Mouse (Mus musculus): ENCODE results near the gene Tmem120b. TPM values are rescaled to one million over a fixed set of nuclear protein-coding genes. Genes with fewer than 3 reads are reported as not detected.

The Tmem120b gene
- total RNA-seq, 2 experiments from 2014 or later, result 16.3 to 16.9 TPM

DNA sequence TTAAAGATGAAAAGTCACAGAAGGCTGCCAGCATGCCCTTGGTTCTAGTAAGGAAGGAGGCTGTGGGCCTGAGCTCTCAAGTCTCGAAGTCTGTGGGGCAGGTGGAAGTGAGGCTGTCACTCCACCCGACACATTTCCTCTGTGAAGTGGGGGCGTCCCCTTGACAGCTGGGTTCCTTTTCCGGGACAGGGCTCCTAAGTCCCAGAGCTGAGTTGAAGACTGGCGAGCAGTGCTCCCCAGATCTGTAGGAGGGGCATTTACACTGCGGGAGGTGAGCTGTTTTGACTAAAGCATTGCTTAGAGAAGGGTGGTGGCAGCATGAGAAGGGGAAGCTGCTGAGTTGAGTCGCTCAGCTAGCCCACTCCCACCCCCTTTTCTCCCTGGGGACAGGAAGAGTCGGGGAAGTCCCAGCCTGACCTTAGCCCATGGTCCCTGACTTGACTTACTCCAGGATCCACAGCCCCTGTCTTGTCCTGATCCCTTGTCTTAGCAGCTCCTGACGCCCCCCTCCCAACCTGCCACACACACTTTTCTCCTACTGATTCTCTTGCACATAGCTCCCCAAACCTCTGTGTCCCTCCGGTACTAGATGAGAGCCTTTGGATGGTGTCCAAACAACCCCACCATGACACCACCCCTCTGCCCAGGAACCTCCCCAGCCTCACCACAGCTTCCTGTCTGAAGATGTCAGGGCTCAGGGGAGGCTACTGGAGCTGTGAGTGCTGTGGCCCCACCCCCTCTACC, 60.4 kb downstream of the Tmem120b start:
- DNase-seq, result no peak

DNA sequence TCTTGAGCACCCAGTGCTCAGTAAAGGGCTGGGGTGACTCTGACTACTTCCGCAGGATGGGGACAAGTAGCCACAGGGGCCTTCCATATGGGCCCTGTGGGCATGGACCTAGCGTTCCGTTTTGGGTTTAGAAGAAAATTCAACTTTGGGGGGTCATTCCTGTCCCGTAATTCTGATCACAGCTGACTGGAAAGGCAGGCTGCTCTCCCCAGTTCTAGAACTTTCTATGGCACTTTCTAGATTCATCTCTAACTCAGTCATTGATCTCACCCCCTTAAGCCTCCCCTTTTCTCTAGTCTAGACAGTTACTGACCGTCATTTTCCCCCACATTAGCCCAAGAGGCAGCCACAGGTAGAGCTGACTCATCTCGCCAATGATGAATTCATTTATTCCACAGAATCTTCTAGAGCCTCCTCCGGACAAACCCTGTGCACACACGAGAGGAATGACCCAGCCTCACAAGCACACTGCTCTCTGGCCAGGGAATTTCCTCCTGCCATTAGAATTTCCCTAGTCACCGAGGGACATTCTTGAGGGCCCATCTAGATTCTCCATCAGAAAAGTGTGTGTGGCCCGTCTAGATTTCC, 61.0 kb downstream of the Tmem120b start:
- no peak for DNase-seq

DNA sequence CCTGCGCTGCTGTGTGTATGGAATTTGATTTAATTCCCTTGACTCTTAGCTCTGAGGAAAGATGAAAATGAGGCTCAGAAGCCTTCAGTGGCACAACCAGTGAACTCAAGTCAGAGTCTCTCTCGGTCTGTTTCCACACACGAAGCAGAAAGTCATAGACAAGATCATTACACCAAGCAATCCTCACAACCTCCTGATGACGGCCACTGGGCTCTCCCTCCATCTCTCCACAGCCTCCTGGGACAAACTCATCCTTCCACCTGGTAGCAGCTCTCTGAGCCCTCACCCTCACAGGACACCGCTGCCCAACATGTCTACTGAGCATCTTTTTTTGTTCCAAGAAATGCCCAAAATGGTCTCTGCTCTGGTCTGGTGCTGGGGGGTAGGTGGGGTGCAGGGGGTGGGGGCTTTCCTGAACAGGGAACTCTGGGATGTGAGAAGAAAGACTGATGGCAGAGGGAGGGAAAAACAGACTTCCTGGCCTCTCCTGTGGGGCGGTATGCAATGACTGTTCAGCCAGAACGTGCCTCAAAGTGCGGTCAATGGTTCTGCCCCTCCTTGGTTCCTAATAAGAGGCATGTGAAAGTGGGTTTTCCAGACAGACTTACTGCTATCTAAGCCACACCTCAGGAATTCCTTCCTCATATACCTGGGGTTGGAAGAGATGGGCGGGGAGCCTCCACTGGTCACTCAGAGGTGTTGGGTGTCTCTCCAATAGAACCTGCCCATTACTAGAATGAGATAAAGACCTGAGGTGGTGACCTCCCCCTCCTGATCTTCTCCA, 62.0 kb downstream of the Tmem120b start:
- DNase-seq, result no peak

DNA sequence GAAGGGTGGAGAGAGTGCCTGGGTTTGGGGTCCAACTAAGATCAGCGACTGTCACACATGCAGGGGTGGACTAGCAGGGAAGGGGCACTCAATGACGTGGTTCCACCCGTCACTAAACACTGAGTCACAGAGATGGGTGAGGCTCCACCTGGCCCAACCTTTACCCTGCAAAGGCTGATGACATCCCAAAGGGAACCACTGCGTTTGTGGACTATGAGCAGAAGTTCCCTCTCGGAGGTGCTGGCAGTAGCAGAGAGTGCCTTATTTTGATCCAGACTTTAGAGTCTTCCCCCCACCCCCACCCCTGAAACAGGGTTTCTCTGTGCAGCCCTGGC, 62.6 kb downstream of the Tmem120b start:
- no peak for DNase-seq

DNA sequence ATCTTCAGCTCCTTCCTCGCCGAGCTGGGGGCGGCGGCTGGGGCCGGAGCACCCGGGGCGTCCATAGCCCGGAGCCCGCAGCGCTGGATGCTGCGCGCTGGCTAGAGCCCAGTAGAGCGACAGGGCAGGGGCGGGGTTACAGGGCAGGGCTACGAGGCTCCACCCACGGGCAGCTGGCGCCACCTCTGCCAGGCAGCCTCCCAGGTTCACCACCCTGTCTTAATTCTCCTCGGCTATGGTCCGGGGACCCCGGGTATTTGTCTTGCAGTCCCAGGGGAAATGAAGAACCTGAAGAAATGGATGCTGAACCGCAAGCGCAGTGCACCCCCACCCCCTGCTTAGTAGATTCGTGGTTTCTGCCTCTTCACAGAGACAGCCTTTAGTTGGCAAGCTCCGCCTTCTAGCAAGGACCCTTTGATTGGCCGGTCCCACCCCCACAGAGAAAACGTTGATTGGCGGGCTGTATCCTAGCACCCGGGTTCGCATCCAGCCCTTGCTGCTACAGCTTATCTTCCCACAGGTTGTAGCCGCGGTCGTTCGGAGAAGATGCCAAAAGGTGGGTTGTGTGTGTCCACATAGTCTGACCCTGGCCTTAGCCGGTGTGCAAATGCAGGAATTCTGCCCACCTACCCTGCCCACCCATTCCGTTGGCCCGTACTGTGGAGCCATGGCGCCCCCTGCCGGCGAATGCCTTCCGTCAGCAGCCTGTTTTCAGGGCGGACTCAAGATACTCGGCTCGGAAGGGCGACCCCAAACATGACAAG, 64.3 kb downstream of the Tmem120b start, which contains the start of gene Rhof:
TSS of gene Rhof (minus strand) at position 385 of the 764 bp plus-strand sequence.
- peak; percentile 88 for DNase-seq

DNA sequence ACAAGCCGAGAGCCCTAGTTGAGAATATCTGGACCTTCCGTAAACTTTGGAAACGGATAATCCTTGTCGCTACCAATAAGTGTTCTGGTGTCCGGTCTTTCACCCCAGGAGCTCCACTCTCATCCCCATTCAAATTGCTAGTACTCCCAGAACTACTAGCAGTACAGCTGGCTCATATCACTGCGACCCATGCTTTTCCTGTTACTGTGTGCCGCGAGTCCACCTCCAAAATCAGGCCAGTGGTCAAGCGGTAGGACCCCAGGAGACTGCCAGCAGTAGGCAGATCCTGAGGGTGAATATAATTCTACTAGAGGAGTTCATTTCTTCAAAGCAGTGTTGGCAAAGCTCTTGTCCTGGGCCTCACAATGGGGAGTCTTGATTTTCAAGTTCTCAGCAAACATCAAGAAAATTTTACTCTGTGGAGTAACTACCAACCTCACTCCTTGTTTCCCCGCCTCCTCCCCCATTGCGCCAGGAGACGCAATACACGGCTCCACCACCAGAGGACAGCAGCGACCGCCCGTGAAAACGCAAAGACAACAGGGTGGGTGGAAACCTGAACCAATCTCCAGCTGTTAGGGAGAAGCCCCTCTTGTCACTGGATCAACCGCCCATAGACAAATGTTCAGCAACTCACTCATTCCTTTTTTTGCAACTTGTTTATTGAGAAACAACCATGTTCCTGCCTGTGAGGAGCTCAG, 65.0 kb downstream of the Tmem120b start:
- DNase-seq, result peak; percentile 88

DNA sequence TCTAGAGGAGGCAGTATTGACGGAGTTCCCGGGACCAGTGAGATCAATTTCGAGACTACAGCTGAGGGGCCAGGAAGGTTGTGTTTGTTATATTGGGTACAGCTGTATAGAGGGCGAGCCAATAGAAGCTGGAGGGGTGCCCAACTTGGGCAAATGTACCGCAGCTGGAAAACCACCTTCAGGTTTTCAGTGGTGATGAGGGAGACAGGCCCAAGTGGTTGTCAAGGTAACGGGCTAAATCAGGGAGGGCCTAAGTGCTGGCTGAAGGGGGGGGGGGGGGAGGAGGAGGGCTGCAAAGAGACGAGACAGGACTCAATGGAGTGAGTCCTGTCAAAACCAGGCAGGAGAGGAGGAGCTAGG, 65.5 kb downstream of the Tmem120b start:
- peak; percentile 52 for DNase-seq

DNA sequence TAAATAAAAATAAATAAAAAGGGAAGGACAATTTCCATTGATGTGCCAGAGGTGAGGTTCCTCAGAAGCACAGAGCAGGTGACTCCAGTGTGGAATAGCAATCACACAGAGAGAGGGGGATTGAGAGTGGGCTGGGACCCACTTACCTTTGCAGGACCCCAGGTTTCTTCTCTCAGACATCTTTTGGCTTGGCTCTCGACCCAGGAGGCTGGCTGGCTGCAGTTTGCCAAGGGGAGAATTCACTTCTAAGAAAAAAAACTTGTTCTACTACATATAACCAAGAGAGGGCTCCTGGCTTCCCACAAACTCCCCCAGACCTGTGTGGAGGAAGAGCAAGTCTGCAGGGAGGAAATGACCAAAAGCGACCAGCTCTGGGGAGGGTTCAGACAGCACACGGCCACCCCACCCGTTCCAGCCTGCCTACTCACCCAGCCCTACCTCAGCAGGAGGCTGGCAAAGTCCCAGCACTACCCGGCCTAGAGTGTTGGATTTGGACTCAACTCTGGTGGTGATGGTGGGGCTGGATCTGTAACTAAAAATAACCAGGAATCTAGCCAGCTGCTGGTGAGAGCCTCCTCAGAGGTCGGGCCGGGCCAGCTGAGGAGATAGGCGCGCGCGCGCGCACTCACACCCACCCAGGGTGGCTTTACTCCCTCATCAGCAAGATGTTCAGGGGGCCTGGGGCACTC, 66.1 kb downstream of the Tmem120b start:
- DNase-seq, result peak; percentile 83

DNA sequence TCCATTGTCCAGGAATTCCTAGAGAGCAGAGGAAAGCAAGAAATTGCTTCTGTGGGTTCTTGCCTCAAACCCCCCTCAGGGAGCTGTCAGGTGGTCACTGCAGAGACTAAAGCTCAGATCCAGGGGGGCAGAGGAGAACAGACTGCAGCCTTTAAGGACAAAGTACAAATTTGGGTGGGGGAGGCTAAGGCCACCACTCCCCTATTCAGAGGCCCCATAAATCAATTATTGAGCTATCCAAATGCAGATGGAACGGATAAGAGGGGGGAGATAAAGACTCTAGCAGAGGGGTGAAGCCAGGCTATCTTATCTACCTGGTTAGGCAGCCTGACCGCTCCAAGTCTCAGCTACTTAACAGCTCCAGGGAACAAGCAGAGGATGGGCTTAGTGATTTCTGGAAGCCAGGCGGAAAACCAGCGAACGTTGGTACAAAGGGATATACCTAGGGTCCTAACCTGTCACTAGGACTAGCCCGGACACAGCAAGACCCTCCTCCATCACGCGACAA, 66.7 kb downstream of the Tmem120b start:
- DNase-seq, result no peak

DNA sequence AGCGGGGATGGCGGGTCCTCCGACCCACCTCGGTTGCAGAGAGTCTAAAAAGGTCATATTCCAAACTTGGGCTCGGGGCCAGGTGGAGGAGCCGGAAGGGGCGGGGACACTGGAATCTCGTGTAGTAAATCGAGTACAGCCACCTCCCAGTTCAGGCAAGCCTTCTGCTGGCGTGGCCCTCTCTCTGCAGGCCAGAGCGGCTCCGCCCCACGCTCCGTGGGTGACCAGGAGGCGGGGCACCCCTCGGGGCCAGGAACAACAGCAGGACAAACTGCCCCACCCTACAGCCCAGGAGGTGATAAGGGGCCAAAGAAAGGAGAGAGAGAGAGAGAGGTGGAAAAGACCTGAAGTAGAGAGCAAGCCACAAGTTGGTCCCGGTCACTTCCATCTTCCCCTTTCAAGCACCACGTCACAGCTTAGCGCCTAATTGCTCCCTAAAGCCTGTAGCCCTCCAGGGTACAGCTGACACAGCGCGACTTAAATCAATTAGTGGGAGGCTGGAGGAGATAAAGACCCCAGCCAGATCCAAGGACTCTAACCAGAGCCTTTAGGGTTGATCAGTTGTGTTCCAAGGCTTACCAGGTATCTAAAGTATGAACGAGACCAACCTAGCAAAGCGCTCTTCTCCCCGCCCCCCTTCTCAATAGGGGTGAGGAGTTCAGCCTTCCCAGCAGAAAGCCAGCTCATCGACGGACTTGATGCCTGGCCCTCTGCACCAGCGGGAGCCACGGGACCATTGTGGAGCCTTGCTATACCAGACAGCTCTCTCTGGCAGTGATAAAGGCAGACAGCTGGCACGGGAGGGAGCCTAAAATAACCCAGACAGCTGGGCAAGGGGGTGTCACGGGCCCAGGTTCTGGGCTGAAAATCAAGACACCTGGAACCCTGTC, 67.5 kb downstream of the Tmem120b start:
- DNase-seq, result peak; percentile 90

DNA sequence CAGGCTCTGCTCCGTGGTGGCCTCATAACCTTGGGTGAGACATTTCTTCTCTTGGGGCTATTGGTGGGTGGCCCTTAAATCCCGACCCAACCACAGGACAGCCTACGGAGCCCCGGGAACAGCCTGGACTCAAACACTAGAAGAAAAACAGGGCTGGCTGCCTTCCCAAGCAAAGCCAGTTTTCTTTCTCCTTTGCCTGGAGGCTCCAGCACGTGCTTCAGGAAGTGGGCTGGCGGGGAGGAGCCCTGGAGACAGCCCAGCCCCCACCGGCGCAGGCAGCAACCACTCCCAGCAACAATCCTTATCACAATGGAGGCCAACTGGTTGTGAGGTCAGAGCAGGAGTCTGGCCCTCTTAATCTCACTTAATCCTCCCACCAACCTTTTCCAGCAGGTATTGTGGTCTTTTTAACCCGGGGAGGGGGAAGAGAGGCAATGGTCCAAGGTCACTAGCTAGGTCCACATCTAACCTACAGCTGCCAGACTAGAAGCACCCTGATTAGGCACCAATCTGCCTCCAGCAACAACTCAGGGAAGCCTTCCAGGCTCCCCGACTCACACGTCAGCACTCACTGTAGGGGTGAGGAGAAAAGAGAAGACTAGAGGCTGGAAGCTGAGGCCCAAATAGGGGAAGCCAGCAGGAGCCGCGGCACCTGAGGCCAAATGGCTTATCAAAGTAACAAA, 68.3 kb downstream of the Tmem120b start:
- peak; percentile 88 for DNase-seq

DNA sequence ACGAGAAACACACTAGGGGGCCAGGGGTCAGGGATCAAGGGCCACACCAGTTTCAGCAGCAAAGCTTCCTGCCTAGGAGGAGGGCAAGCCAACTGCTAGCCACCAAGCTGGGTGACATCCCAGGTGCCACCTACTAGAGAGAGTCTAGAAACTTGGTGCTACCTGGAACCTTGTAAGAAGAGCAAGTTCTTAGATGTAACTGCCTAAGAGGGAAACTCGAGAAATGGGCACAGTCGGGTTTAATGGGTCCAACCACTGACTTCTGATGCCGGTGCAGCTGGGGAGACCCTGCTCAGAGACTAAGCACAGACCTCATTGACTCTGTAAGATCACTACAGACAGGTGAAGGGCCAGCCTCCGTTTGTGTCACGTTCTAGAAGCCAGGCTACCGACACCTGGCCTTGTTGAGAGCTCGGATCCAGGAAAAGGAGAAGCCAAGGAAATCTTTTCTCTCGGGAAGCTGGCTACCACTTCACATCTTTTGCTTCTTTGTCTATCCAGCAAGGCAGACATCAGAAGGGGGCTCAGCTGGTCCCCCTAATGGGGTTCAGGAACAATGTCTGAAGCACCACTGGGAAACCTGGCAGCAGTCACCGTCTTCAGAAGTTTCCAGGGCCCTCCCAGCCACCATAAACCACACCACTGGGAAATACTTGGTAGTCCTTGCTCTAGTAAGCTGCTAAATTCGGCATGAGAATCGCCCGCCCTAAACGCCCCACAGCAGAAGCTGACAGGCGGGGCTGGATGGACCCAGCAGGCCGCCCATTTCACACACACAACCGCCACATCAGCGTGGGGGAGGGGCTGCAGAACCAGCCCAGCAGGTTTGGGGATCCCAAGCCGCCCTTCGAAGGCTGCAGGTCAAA, 69.1 kb downstream of the Tmem120b start:
- DNase-seq, result peak; percentile 92

DNA sequence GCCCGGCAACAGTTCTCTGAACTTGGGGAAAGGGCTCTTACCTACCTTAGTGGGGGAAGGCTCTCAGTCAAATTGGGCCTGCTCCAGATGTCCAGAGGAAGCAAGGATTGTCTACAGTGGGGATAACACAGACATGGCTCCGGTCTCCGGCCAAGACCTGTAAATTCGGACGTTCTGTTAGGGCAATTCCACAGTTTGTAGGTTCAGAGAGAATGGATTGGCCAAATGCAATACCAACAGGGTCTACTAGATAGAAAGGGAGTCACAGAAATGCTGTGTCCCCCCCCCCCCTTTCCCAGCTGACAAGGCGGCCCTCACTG, 69.7 kb downstream of the Tmem120b start:
- DNase-seq, result no peak

DNA sequence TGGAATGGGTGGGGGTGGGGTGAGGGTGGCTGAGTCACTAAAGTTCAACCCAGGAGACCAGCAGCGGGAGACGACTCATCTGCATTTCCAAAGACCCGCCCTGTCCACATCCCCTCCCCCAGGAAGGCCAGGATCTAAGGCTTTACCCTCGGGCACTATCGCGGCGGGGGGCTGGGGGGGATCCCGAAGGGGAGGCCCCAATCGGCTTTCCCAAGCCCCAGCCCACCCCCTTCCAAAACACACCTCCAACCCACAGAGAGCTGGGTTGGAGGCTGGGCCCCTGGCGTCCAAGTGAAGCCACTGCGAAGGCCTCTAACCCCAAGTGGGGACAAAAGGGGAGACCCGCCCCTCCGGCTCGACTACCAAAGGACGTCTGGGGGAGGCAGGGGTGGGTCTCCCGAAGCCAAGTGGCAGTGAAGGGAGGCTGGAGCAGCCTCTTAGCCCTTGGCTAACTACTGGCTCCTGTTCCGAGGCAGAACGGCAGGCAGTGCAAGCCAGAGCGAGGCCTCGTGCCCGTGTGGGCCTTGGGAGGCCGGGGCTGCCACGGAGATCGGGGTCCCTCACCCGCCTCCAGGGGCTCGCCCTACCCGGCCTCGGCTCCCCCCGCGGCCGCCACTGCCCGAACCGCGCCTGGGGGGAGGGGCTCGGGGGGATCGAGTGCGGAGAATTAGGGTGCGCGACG, 70.2 kb downstream of the Tmem120b start:
- DNase-seq, result peak; percentile 76

DNA sequence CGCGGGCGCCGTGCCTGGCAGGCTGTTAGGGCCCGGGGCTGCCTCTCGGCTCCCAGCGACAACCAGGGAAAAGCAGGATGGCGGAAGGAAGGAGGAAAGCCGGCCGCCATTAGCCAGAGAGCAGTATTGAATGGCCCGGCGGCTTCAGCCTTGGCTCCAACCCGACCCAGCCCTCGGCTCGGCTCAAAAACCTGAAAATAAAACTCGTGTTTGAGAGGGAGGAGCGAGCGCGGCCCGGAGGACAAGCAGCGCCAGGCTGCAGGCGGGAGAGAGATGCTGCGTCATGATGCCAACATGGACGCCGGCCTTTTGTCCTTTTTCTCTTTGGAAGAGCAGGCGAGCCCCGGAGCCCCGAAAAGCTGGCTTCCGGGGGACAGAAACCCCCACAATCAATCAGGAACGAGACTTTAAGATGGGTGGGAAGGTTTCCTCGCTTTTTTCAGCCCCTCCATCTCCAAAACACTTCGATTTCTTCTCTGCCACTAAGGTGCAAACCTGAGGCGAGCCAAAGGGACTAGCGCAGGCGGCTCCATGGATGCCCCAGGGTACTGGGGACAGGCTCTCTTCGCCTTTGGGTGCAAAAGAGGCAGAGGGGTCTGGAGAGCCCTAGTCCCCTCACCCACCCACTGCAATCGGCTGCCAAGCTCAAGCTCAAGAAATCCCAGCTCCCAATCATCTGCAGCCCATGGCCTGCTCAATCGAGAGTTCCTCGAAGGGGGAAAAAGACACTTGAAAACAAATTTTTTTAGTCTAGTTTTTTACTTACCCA, 70.9 kb downstream of the Tmem120b start:
- peak; percentile 83 for DNase-seq

DNA sequence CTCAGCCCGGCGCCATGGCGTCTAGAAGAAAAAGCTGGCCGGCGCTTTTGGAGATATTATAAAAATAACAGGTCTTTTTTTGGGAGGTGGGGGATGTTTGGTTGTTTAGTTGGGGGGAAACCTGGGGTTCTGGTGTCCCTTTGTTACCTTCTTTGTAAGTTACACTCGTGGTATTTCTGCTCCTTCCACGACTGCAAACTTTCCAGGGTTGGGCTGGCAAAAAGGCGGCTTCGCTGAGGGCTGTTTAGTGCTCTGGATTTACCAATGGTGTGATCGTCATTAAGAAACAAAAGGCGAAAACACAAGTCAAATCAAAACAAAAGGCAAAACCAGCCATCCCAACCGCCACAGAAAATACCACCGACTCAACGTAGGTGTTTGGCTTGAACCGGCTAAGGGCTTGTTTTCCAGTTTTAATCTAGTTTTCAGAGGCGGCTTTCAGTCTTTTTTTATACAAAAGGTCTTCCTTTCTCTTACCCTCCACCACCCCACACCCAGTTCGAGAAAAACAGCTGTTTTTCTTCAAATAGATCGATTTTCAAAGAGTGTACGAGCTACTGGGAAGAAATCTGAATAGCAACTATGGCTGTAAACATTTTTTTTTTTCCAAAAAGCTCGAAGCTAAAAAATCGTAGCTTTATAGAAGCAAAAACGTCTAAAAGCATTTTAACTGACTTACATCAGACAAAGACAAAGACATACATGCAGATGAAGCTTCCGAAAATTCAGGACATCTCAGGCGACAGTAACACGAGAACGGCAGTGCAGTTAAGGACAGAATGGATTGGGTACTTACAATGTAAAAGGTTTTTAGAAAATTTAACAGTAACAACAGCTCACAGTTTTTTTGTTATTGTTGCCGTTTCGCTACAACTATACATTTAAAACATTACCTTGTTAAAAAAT, 71.8 kb downstream of the Tmem120b start:
- DNase-seq, result no peak

Data from gastrocnemius, postnatal 10 days (tissue).